Mouse (Mus musculus) adrenal gland, postnatal 14 days (tissue): ENCODE results near the gene Casq2. TPM values are rescaled to one million over a fixed set of nuclear protein-coding genes. Genes with fewer than 3 reads are reported as not detected.

Source experiments
- DNase-seq: peaks from one replicate; pipeline ENCODE4 v3.0.0; 2021; ENCODE audit warnings: mixed read lengths
- long read RNA-seq, 2 experiments: library from polyadenylated mRNA; stranded (forward); transcript quantifications; one replicate each; pipeline ENCODE4 v2.0.0; 2021
- total RNA-seq: library from RNA; stranded (reverse); gene quantifications from 2 replicates; pipeline ENCODE4 v1.2.3, GENCODE M21; 2021

The Casq2 gene
- 1.7 and 2.0 TPM in 2 replicates for total RNA-seq
- long read RNA-seq, experiment 1, result 0 reads
- long read RNA-seq, experiment 2, partial matches to known transcripts, result 0 of 3 reads
- long read RNA-seq, experiment 2, other reads (novel, unspliced or antisense), result 1 of 3 reads

DNA sequence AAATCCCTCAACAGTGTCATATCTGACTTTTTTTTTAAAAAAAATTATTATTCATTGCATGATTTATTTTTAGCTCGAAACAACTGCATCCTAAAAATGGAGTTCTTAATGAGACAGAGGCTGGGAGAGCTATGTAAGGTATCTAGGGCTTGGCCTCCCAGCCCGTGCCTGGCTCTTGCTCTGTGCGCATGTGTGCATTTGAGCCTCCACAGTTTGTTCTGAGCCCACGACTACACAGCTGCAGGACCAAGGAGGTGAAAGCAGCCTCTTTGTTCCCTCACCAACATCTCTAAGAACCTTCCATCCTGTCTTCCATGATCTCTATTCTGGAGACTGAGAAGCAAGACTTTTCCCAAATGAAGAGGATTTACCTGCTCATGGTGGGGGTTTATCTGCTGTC, at the start of gene Casq2:
Casq2 (plus strand) TSS at position 133 of the 400 bp plus-strand sequence.
- DNase-seq, result no peak

DNA sequence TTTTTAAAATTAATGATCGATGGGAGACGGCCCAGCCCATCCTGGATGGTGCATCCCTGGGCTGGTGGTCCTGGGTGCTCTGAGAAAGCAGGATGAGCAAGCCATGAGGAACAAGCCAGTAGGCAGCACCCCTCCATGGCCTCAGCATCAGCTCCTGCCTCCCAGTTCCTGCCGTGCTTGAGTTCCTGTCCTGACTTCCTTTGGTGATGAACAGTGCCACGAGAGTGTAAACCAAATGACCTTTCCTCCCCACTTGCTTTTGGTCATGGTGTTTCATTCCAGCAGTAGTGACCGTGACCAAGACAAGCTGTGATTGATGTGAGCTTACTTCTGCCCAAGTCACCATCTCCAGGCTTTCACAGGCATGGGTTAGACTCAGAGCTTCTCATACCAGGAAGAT, 48.4 kb upstream of the Casq2 start:
- no peak for DNase-seq

DNA sequence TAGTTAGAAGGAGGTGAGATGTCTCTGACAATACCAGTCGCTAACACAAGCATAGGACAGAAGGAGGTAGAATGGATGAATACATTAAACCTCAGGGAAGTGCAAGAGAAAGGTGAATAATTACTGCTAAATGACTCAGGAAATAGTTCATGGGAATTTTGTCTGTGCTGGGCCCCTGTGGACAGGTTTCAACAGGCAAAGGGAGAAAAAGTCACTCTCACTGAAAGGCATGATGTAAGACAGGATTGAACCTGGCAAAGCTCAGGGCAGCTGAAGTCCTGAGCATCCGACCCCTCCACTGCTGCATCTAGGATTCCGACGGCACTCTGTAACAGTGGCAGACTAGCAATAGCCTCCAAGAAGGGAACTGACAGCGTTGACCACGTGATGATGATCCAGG, 47.6 kb upstream of the Casq2 start:
- DNase-seq, result no peak

DNA sequence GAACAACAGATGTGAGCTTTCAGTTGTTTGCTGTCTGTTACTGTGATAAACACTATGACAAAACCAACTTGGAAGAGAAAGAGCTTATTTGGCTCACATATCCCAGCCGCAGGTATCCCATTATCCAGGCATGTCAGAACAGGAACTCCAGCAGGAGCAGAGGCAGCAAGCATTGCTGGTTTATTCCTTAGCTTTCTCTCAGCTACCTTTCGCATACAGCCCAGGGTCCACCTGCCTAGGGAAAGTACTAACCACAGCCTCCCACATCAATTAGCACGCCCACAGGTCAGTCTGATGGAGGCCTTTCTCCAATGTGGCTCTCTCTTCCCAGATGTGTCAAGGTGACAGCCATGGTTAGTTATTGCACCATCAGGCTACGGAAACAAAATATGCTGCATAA, 44.6 kb upstream of the Casq2 start:
- DNase-seq, result no peak

DNA sequence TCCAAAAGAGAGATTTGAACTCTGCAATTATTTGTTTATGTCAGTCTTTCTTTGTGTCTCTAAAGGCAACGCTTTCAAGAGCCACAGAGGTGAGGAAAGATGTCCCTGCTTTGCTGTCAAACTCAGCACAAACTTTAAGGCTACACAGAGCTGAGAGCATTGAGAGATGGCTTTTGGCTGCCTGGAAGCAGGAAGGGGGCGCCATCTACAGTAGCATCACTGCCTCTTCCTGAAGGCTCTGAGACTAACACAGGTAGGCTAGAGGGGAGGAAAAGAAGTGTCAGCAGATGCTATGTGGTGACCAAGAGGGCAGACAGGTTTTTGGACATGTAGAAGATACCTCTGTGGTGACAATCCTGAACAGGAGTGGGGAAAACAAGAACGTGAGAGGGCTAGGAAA, 41.1 kb upstream of the Casq2 start:
- DNase-seq, result peak; percentile 24

DNA sequence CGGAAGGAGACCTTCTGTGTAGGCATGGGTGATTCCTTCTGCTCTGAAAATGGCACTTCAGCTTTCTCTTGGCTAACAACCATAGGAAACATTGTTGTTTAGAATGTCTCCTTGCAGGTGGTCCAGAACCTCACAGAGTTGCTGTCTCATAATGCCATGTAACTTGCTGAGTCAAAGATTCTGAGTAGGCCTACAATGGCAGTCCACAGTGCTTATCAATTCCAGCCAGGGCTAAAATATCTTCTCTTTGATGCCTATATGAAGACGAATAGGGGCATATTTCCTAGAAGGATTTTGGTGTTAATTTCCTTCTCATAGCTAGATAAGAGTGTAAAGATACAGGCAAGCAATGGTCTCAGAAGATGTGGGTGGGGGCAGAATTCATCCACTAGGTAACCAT, 38.7 kb upstream of the Casq2 start:
- no peak for DNase-seq

DNA sequence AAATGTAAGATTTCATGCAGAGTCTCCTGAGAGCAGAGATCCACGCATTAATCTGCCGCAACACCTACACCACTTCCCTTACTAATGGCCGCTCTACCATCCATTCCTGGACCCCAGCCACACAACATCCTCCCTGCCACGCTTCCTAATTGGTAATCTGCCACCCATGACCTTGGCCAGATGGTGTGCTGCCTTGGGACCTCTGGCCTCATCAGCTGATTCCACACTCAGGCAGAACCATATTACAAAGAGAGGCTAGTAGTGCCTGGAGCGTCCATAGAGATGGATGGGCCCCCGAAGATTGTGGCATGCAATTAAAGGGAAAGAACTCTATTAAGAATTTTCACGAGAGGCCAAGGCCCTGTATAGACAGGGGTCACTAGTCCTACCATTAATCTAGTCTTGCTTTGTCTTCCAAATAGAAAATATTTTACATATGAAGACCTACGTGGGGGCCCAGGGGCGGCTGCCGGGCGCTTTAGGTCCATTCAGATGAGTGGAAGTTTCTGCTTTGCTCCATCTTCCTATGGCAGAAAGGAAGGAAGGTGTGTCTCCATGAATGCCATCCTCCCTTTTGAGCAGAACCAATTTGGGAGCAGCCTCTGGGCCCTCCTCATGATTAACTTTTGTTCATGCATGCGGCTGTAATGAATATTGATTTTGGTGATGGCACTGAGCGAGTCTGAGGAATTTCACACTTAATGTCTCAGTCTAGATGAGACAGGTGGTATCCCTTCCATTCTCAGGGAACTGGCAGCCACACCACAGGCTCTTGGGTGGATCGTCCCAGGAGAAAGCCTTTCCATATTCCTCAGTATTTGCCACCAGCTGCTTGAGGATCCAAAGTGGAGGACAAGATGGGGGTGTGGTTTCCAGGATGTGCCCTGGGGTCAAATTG, 36.8 kb upstream of the Casq2 start:
- DNase-seq, result no peak

DNA sequence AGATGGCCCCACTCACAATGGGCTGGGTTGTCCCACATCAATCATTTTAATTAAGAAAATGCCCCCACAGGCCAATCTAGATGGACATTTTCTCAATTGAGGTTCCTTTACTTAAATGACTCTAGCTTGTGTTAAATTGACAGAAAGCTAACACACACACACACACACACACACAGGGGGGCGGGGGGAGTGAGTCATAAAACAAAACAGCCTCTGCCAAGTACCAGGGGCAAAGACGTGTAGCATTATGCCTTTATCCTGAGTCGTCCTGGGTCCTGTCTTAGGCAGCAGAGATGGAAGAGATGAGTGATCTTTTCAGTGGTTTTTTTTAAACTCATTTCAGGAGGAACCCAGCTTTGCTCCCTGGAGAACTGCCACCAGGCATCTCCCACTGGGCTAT, 34.2 kb upstream of the Casq2 start:
- DNase-seq, result peak; percentile 9

DNA sequence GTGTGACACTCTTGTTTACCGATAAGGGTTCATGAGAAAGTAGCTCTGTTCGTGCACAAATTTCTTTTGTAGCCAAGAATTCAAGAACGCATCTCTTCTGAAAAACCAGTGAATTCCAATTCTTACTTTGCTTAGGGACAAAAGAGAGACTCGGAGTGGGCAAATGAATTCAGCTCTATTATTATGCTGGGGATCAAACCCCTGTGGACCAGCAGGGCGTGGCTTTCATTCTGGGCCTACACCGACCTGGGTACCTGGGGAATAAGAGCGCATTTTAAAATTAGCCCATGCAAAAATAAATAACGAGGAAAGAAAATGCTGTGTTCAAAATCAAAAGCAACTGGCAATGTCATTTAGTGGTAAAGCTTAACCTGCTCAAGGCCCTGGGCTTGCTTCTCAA, 32.9 kb upstream of the Casq2 start:
- DNase-seq, result no peak

DNA sequence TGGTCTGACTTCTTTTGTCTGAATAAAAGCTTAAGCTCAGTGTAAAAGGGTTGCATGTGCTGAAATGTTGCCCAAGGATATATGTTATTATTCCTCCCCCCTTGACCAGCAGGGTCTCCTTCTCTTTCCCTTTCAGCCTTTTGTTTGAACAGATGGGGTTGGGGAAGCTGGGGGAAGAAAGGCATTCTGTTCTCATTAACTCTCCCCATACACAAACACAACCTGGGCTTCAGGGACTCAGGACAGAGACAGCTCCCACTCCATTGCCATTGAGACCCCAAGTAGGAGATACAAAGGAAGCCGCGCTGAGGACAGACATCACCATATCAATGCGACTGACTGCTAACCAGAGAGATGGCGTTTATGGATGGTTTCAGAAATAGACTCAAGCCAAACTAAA, 30.3 kb upstream of the Casq2 start:
- DNase-seq, result no peak

DNA sequence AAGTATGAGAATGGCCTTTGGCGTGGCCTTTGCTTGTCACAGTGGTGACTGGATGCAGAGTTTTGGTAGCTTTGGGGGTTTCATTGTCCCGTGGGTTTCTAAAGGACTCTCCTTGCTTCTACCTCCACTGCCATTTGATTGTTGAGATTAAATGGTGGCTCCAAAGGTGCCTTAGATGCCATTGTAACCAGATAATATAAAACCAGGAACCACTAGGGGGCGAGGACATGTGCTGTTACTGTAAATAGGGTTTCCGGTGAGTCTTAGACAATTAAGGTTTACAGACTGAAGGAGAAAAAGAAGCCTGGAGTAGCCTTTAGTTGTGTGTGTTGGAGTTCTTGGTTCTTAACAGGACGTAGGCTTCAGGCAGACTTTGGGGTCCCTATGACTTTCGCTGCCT, 26.1 kb upstream of the Casq2 start:
- no peak for DNase-seq

DNA sequence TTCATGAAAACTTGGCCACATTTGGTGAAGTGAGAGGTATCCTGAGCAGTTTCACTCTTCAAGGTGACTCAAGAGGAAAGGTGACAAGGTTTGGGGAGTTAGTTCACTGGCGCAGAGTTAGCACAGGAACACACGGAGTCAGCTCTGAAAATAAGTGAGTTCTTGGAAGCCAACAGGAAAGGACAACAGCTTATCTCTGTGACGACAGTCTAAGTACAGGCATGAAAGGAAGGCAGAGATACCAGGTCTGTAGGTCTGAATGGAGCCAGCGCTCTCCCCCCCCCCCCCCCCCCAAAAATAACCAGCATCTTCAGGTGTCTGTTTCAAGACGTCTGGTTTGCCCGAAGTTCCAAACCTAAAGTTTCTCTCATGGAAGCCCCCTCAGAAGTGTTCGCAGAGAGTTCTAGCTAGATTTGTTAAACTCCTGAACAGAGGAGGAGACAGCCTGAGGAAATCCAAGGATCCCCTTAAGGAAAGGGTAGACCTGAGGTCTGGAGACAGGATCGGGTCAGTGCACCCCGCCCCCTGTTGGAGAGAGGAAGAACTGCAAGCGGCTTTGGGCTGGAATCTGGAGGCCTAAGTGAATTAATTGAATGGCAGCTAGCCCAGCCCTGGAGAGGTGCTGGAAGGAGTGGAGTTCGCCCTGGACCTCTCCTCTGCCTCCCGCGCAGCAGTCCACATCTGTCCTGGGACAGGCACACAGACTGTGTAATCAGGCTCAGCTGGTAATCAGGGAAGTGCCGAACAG, 24.1 kb upstream of the Casq2 start:
- peak; percentile 80 for DNase-seq

DNA sequence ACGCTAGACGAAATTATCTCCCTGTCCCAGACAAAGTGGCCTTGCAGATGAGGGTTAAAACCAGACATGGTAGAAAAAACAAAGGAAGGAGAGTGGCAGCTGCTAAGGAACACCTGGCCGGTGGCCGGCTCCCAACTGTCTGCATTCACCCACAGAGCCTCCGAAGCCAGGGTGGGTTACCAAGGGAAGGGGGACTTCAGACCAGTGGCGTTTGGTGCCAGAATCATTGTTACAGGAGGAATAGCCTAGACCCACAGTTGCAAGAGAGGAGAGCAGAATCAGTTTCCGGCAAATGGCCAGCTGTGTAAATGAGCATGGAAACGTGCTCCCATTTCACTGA, 23.6 kb upstream of the Casq2 start:
- DNase-seq, result no peak

DNA sequence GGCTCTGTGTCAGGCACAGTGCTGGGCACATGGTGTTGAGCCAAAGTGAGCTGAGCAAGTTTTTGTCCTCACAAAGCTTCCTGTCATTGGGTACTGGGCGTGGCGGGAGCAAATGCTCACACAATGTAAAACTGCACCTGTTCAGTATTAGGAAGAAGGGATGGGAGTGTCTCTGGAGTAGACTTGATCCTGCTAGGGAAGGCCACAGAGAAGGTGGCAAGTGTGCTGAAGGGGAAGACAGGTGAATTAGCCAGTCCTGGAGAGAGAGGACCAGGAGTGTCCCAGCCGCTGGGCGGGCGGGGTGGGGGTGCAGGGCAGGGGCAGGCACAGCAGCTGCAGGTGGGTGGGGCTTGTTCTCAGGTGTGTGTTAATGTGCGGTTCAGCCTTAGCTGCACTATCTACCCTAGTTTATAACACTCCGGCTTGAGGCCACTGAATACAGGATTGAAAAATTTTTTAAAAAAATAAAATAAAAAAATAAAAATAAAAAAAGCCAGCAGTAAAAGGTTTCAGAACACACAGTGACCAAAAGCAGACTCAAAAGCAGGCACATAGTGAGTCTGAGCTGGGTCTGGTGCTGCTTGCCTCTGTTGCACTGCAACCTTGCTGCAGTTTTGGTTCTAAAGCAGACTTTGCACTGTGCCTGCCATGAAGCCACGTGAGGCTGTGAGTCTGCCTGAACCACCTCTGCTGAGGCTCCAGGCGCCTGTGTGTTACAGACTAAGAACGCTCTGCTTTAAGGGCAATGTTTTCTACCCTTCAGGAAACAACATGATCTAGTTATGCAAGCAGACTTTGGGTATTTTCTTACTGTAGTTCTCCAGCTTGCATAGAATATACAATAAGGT, 22.7 kb upstream of the Casq2 start:
- DNase-seq, result no peak

DNA sequence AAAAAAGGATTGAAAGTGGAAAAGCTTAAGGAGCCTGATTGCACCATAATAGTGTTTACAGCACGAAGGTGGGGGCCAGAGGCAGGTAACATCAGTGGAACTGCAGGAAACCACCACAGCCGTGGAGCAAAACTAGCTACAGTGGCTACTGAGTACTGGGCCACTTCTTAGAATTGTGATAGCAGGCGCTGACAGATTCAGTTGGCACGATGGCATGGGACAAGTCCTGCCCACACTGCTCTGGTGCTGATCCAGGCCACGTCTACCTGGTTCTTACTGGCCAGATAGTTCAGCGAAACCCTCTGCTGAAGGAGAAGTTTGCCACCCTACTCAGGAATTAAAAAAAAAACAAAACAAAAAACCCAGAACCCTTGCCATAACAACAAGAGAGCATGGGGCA, 21.6 kb upstream of the Casq2 start:
- DNase-seq, result no peak

DNA sequence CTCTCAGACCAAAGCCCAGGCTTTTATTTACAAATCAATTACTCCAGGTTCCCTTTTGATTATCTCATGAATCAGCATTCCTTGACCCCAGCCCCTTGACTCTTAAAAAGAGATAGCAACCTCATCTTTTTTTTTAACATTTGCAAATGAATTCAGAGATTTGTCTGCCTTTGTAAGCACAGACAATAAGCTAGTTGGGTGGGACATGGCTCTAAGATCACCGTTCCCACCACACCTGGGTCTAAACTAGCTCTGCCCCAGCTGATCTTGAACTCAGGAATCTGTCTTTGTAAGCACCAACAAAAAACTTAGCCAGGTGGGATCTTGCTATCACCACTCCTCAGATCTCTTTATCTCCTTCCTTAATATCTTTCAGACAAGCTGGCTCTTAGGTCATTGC, 18.9 kb upstream of the Casq2 start:
- no peak for DNase-seq

DNA sequence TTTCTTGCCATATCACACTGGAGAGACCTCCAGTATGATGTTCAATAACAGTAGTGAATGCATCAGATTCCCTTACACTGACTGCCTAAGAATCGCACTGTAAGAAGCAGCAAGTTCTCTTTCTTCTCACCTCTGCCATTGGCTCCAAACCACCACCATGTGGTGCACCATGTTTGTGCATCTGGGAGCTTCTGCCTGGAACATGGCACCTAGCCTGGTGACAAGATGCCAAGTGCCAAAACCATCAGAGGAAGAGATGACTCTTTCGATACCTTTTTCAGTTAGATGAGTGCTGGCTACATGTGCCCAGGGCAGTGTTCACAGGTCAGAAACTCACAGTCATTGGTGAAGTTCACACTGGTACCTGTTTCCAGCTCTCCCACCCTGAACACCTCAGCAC, 18.4 kb upstream of the Casq2 start:
- DNase-seq, result no peak

DNA sequence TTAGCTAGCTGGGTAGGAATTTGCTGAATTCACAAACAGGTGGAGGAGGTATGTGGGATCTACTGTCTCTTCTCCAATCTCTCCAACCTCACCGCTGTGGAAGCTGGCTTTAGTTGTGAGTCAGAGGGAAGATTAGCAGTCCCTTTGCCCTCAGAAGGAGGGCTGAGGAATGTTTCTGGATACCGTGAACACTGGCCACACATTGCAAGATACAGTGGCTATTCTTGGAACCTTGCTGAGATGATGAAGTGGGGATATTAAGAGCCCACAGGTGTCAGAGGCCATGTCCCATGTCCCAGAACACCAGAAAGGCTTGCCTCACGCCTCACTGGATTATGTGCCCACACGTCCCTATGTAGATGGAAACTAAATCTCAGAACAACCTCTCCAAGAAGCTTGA, 17.0 kb upstream of the Casq2 start:
- no peak for DNase-seq

DNA sequence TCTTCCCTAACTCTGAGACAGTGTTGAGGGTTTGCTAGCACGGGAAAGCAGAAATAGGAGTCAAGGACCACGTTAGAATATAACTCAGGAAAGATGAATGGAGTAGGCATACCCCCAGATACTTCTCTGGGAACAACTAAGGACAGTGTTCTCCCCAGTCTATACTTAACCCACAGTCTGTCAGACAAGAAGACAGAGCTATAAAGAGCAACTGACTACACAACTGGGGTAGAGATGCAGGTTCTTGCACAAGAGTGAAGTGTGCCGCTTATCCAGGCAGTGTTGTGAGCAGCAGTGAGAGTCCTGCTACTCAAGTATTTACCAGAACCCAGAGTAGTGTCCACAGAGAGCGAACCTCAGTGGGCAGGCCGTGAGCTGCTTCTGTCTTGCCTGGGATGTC, 16.5 kb upstream of the Casq2 start:
- DNase-seq, result no peak

DNA sequence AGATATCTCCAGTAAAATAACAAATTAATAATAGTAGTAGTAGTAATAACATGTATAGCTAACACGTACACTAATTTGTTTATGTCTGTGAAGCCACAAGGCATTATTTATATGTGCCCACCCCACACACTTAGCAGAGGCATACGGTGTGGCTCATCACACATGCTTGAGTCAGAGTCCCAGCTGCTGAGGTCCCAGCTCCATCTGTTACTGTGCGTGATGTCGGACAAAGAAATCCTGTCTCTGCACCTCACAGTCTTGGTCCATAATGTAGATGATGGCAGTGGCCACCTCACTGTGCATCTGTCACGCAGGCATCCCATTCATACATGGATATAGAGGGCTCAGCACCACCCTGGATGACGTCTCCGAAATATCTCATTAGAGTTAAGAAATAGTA, 15.9 kb upstream of the Casq2 start:
- no peak for DNase-seq

DNA sequence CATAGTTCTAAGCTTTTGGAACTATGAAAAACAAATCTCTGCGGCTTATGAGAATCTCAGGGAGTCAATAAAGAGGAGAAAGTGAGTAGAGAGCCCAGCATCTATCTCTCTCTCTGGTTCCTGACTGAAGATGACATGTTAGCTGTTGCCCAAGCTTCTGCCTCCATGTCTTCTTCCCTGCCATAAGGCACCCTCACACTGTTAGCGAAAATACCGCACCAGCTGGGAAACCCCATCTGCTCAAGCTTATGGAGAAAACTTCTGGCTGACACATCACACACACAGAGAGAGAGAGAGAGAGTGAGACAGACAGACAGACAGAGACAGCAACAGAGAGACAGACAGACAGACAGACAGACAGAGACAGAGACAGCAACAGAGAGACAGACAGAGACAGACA, 15.2 kb upstream of the Casq2 start:
- no peak for DNase-seq

DNA sequence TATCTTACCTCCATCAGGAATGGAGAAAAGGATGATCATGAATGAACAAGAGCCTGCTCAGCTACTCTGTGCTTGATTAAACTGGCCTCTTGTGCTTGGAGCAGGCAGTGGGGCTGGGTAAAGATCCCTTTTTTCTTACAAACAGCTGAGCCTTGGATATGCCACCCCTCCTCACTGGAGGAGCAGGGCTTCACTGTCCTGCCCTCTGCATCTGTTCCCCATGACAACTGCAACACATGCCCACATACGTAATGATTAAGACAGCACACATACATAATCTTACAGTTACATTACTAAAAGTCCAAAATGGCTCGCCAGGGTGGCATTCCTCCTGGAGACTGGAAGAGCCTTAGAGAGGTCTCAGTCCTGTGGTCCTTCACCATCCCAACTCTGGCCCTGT, 6.8 kb upstream of the Casq2 start:
- no peak for DNase-seq

DNA sequence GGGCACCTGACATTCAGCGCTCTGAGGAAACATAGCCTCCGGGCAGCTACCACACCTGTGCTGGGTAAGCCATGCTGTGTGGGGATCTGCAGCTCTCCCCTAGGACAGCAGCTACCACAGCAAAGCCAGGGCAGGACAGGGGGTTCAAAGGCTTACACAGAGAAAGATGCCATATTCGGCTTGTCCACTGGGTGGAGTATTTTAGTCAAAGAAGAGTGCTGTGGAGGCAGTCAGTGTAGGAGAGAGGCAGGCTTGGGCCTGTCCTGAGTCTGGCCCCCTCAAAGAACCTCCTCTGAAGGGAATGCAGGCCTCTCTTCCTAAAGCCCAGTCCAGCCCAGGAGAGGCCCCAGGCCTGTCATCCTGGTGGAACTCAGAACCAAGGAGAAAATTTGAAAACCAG, 4.4 kb upstream of the Casq2 start:
- DNase-seq, result peak; percentile 85
